Mouse (Mus musculus): ENCODE measurements around the gene Fam217b. TPM values are rescaled to one million over a fixed set of nuclear protein-coding genes. Genes with fewer than 3 reads are reported as not detected.

The Fam217b gene
- polyA plus RNA-seq, 1 experiment from 2014 or later = 2.8 TPM

DNA sequence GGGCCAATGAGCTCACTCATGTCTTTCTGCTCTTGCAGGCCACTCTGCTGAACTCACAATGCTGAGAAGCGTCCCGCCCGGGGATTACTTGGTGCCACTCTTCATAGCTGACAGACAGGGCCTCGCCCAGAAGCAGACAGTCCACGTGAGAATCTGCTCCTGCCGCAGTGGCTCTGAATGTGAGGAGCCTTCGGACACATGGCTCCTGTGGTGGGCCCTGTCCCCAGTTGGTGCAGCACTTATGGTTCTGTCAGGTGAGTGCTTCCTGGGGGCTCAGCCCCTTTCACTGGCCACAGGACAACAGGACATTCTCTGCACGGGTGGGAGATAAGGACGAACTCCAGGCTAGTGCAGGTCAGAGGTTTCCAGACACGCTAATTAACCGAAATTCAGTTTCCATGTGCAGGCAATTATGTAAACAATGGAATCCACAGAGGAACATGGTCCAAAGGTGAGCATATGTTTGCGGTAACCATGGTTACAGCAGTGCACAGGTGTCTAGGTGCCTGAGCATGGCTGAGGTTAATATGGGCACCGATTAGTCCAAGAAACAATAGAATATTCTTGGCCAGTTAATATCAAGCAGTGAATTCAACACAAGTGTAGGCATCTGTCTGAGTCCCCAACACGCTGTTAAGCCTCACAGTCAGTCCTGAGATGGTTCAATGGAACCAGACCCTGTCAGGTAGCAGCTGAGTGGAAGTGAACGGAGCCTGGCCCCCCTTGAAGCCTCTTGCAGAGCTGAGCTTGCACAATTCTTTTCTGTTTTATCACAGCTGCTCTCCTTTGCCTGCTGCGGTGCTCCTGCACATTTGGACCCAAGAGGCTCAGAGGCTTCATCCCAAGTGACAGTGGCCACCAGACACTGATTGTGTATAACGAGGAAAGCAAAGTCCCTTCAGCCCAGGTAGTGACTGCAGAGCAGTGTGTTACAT is 57.5 kb downstream of the Fam217b start:
- Histone ChIP-seq H3K79me2 (ENCODE audit: inconsistent target) (no peaks in the 10 kb centered on the region), H3K36me3 (ENCODE audit: inconsistent target) (no peaks in the 10 kb centered on the region), H3K4me3 (ENCODE audit: inconsistent target) (no peak overlapping the region), H3K27ac (no peak overlapping the region)
- WGBS (ENCODE audit: missing documents) = 89% methylated on average over 17 of the region's 17 CpGs

GRCm38 (mm10) chr2:178473916-178474315 is 59.6 kb downstream of the Fam217b start:
- H3K36me3 ChIP-seq (ENCODE audit: inconsistent target) = no peaks in the 10 kb centered on the region
- no peaks in the 10 kb centered on the region for H3K79me2 ChIP-seq (ENCODE audit: inconsistent target)
- no peak overlapping the region for H3K4me3 ChIP-seq (ENCODE audit: inconsistent target)
- H3K27ac ChIP-seq = no peak overlapping the region
- WGBS (ENCODE audit: missing documents) = 93% methylated on average over 10 of the region's 10 CpGs

Other genes with a start within 250 kb of the Fam217b start
- gene Sycp2, start 6.8 kb upstream of the Fam217b start, polyA plus RNA-seq (2018) = not detected in 3 replicates
- 1.5 to 2.3 TPM (median 1.6 TPM) in 3 replicates for gene Ppp1r3d, start 52 bp upstream of the Fam217b start, polyA plus RNA-seq (2018)
- not detected in 3 replicates for gene Cdh26, start 16.0 kb downstream of the Fam217b start, polyA plus RNA-seq (2018)

All from macrophage (primary cell).